Mouse (Mus musculus) gastrocnemius, adult 2 months (tissue): ENCODE results near the gene Bphl. TPM values are rescaled to one million over a fixed set of nuclear protein-coding genes. Genes with fewer than 3 reads are reported as not detected.
"Not testable (repeated sequence)": the region's sequence is repeated elsewhere in the genome, so short reads cannot be mapped to it uniquely, and the experiment has no call there.

Experiments used
- DNase-seq: peaks from one replicate; pipeline ENCODE4 v3.0.0; 2022
- H3K27ac ChIP-seq: fragments of 200-600 bp; 2 replicates; pipeline ENCODE4 v1.8.1; 2022; ENCODE audit warnings: mild to moderate bottlenecking
- H3K4me3 ChIP-seq: fragments of 200-600 bp; 2 replicates; pipeline ENCODE4 v1.8.1; 2022; ENCODE audit warnings: mild to moderate bottlenecking, moderate library complexity
- CTCF ChIP-seq: fragments of 200-600 bp; IDR thresholded peaks from 2 replicates; pipeline ENCODE4 v1.8.1; 2022; ENCODE audit warnings: antibody characterized with exemption, mild to moderate bottlenecking, moderate library complexity
- intact Hi-C: fragments of 180-260 bp; cut with DNase I; formaldehyde crosslinking; loops from one replicate; pipeline ENCODE4 v1.15.1; 2025
- total RNA-seq, 2 experiments: library from RNA; stranded (reverse); gene quantifications; 2 replicates each; pipeline ENCODE4 v1.2.3; 2021

Bphl gene
- total RNA-seq, 2 experiments from 2014 or later, result 22.4 to 25.5 TPM

DNA sequence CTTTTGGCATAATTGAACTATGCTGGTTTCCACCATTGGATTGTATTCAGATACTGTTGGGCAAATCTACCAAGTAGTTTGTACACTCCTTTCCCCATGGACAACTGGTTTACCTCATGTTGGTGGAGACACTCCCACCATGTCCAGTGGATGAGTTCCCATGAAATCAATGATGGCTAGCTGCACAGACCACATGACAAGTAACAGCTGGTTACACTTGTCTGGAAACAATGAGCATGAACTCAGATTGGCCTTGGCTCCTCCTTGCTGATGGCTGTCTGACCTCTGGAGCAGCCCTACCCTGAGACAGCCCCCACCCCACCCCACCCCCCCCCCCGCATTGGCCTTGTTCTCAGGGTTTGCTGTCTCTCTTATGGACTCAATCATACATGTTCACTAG is 19.9 kb downstream of the Bphl start:
- DNase-seq, result no peak
- Histone ChIP-seq H3K27ac (no peak overlapping the region), H3K4me3 (no peak overlapping the region)
- no peak for TF ChIP-seq CTCF
- intact Hi-C loops, result no loop called here

DNA sequence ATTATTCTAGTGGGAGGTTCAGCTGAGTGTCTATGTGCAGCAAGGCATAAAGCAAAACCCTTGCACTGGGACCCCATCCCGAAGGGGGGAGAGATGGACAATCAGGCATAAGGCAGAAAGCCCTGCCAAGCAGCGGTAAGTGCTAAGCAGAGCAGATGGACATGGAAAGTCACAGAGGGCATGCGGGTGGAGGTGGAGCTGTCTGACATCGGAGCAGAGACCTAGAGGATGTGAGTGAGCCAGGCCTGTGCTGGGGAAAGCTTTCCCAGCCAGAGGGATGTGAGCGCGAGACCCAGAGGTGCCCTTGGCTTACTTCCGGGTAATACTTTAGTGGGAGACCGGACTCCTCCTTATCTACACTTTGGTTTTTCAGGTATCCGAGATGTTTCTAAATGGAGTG is 22.7 kb downstream of the Bphl start:
- DNase-seq, result no peak
- no peak for TF ChIP-seq CTCF
- H3K4me3 ChIP-seq, result no peak overlapping the region
- intact Hi-C loops, result no loop called here
- no peak overlapping the region for H3K27ac ChIP-seq

DNA sequence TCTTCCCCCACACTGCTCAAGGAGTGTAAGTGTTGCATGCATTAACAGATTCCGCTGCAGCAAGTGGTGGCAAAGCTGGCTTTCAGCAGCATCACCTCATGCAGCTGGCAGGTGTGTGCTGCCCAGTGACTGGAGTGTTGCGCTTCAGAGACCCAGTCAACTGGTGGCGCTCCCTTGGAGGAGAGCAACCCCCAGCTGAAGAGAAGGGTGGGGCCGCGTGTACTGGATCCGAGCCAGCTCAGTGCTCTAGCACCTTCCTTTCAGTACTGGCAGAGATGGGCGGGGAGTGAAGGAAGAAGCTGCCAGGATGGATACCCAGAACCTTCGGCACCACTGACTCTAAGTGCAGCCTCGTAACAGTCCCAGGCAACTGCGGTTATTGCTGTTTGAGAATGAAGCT is 25.1 kb downstream of the Bphl start:
- TF ChIP-seq CTCF, result no peak
- intact Hi-C loops, result no loop called here
- no peak overlapping the region for H3K27ac ChIP-seq
- H3K4me3 ChIP-seq, result no peak overlapping the region
- no peak for DNase-seq

DNA sequence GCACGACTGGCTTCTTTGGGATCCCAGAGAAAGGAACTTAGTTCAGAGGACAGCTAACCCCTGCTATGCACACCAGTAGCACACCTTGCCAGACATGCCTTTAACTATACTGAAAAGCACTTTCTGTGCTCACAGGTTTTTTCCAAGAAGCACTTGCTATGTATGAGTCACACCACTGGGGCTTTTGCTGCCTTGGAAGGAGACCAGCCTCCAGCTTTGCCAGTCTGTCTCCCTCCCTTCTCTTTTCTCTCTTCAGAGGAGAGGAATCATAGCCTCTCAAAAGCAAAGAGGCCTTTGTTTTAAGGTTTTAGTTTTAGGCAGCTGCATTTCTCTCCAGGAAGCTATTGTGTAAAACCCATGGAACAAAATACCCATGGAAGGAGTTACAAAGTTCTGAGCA is 29.0 kb downstream of the Bphl start:
- intact Hi-C loops, result no loop called here
- TF ChIP-seq CTCF, result no peak
- Histone ChIP-seq H3K4me3 (no peak overlapping the region), H3K27ac (peak overlapping the region; percentile 57)
- peak; percentile 60 for DNase-seq

GRCm38 (mm10) chr13:34070296-34070695 is 32.9 kb downstream of the Bphl start:
- TF ChIP-seq CTCF, result no peak
- H3K27ac ChIP-seq, result no peak overlapping the region
- intact Hi-C loops, result no loop called here
- no peak overlapping the region for H3K4me3 ChIP-seq
- DNase-seq, result no peak

GRCm38 (mm10) chr13:34071836-34072235 is 34.4 kb downstream of the Bphl start:
- no peak overlapping the region for H3K27ac ChIP-seq
- no peak for TF ChIP-seq CTCF
- no peak overlapping the region for H3K4me3 ChIP-seq
- DNase-seq, result no peak
- intact Hi-C loops, result no loop called here

- DNase-seq, result no peak
- no peak overlapping the region for H3K27ac ChIP-seq
- intact Hi-C loops, result no loop called here
- TF ChIP-seq CTCF, result no peak
- H3K4me3 ChIP-seq, result no peak overlapping the region
Observed at GRCm38 (mm10) chr13:34072847-34073246, 35.5 kb downstream of the Bphl start.

GRCm38 (mm10) chr13:34074441-34074840 is 37.0 kb downstream of the Bphl start:
- H3K4me3 ChIP-seq, DNase-seq, intact Hi-C loops, H3K27ac ChIP-seq: not testable (repeated sequence)

DNA sequence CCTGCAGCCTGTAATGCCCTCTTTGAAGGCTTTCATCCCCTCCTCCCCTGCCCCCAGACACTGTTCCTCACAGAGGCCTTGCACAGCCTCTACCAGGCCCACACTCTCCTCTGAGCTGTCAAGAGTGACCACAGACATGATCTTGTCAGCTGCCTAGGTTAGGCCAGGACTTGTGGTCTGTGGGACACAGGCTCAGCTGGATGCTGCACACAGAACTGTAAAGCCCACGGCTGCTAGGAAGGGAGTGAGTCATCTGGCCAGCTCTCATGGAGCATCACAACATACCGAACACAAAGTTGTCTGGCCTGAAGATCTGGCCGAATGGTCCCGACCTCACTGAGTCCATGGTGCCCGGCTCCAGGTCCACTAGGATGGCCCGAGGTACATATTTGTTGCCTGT is 38.5 kb downstream of the Bphl start:
- H3K27ac ChIP-seq, intact Hi-C loops, DNase-seq: not testable (repeated sequence)
- peak overlapping the region; percentile 86 for H3K4me3 ChIP-seq

GRCm38 (mm10) chr13:34076561-34077491 is 39.4 kb downstream of the Bphl start:
- intact Hi-C loops, result no loop called here

DNA sequence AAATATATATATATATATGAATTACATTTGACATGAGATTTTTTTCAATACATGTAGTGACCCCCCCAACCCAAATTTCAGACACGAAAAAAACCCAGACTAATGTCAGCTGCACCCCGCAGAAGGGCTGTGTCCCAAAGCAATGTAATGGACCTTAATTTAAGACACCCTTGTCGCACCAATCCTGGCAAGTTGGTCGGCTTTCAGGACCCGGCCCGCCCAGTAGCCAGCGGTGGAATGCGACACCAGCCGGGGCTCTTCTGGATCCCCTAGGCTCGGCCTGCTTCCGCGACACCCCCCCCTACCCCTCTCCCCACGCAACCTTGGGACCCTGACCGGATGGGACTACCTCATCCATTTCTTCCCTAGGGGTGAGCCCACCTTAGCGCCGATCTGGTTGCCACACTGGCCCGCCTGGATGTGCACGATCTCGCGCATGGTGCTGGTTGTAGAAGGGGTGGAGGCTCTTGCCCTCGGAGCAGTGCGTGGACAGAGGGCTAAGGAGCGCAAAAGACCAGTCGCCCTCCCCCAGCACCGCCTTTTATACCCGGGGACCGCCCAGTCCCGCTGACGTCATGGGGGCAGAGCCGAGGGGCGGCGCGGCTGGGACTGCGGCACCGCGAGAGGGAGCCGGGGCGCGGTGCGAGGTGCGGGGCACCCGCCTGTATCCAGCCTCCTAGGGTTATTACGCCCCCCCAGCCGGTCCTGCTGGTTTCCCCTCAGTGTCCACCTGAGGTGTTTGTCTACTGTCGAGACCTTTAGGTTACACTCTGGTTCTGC is 40.3 kb downstream of the Bphl start, which contains the start of gene Tubb2a:
Tubb2a (minus strand) TSS at position 516 of the 780 bp plus-strand sequence.
- TF ChIP-seq CTCF, result peak; percentile 80
- DNase-seq, result peak; percentile 96
- Histone ChIP-seq H3K27ac (peak within 1 kb of the TSS; percentile 91), H3K4me3 (peak within 1 kb of the TSS; percentile 86)
- intact Hi-C loops, result loop anchor here (2.0 kb wide), 1 partner anchor 77 kb away; no protein-coding TSS in a partner anchor

More at GRCm38 (mm10) chr13:34076561-34077491, 39.4 kb downstream of the Bphl start:
- Histone ChIP-seq H3K27ac (peak overlapping the region; percentile 91), H3K4me3 (peak overlapping the region; percentile 86)
- peak; percentile 46 for DNase-seq
- no peak for TF ChIP-seq CTCF

GRCm38 (mm10) chr13:34078500-34079280 is 41.3 kb downstream of the Bphl start:
- peak overlapping the region; percentile 91 for H3K27ac ChIP-seq
- peak overlapping the region; percentile 86 for H3K4me3 ChIP-seq
- intact Hi-C loops, result loop anchor here (2.0 kb wide), 1 partner anchor 76 kb away; no protein-coding TSS in a partner anchor
- no peak for DNase-seq
- no peak for TF ChIP-seq CTCF
